Mouse (Mus musculus) hindbrain, postnatal 0 days (tissue): ENCODE results near the gene Dag1. TPM values are rescaled to one million over a fixed set of nuclear protein-coding genes. Genes with fewer than 3 reads are reported as not detected.
"Not testable (repeated sequence)": the region's sequence is repeated elsewhere in the genome, so short reads cannot be mapped to it uniquely, and the experiment has no call there.

ENCODE experiments used
- ATAC-seq: fragments of 200-750 bp; cut with Nextera tagmentation; 2 replicates; pipeline ENCODE4 v1.8.0; 2017; ENCODE audit warnings: mild to moderate bottlenecking, moderate TSS enrichment, moderate library complexity
- DNase-seq: peaks from one replicate; pipeline ENCODE4 v3.0.0-alpha.2; 2015; ENCODE audit warnings: low spot score
- H3K27ac ChIP-seq: fragments of 300-500 bp; sonication (generic); 2 replicates; pipeline ENCODE4 v1.5.1; 2014; ENCODE audit warnings: mild to moderate bottlenecking
- H3K27me3 ChIP-seq: fragments of 300-500 bp; sonication (generic); 2 replicates; pipeline ENCODE4 v1.6.1; 2014; ENCODE audit warnings: low read length, mixed read lengths; ENCODE audit not compliant: insufficient read depth
- H3K36me3 ChIP-seq: fragments of 300-500 bp; sonication (generic); 2 replicates; pipeline ENCODE4 v1.6.1; 2014; ENCODE audit warnings: low read length, mixed read lengths; ENCODE audit not compliant: insufficient read depth
- H3K4me1 ChIP-seq: fragments of 300-500 bp; sonication (generic); 2 replicates; pipeline ENCODE4 v1.6.1; 2014; ENCODE audit warnings: antibody characterized with exemption, low read length, mixed read lengths; ENCODE audit not compliant: insufficient read depth
- H3K4me2 ChIP-seq: fragments of 300-500 bp; sonication (generic); 2 replicates; pipeline ENCODE4 v1.6.1; 2014; ENCODE audit warnings: low read depth, mild to moderate bottlenecking, low read length, moderate library complexity, mixed read lengths
- H3K4me3 ChIP-seq: fragments of 300-500 bp; sonication (generic); 2 replicates; pipeline ENCODE4 v1.5.1; 2014; ENCODE audit warnings: low read length
- H3K9ac ChIP-seq: fragments of 300-500 bp; sonication (generic); replicated peaks from 2 replicates; pipeline ENCODE4 v1.6.1; 2014; ENCODE audit warnings: mild to moderate bottlenecking, low read length, moderate library complexity, mixed read lengths
- H3K9me3 ChIP-seq: fragments of 300-500 bp; sonication (generic); 2 replicates; pipeline ENCODE4 v1.6.1; 2016; ENCODE audit warnings: low read length, mixed read lengths
- CTCF ChIP-seq: IDR thresholded peaks from 2 replicates; pipeline ENCODE4 v1.5.1; 2016; ENCODE audit warnings: antibody characterized with exemption, control low read depth, low read depth
- WGBS: fragments of 180-500 bp; shearing (Covaris S2); extraction: QIAGEN DNeasy Blood & Tissue Kit; methylation state at CpG from one replicate; pipeline ENCODE4 v1.1.7; 2014; 5-methylcytosine and 5-hydroxymethylcytosine counted together
- polyA plus RNA-seq: library from polyadenylated mRNA; unstranded; fragments of >200 nt; fragmentation: Nextera tagmentation; extraction: Ambion mirVana; gene quantifications from 2 replicates; pipeline ENCODE4 v1.2.1, GENCODE M21; 2015
- total RNA-seq: library from RNA; depleted of rRNA; stranded (reverse); fragments of >200 nt; gene quantifications from 2 replicates; pipeline ENCODE4 v1.2.3, GENCODE M21; 2014

Dag1 gene
- total and polyA plus RNA-seq, 2 experiments from 2014 or later: 76.3 to 127 TPM

- DNase-seq (no peak), ATAC-seq (no peak)
- Histone ChIP-seq H3K4me2 (no peak overlapping the region), H3K27me3 (no peaks in the 10 kb centered on the region), H3K27ac (no peak overlapping the region), H3K9ac (no peak overlapping the region), H3K4me3 (no peak overlapping the region), H3K4me1 (0 out of 2 replicates have a peak, but pooled peaks cover 6% of the 10 kb centered on the region), H3K9me3 (no peaks in the 10 kb centered on the region), H3K36me3 (no peaks in the 10 kb centered on the region)
- 33% methylated on average over 4 of the region's 4 CpGs for WGBS
- TF ChIP-seq CTCF: no peak
Observed at GRCm38 (mm10) chr9:108198621-108199020, 65.1 kb downstream of the Dag1 start.

GRCm38 (mm10) chr9:108196920-108197677, 66.7 kb downstream of the Dag1 start:
- DNase-seq: no peak

GRCm38 (mm10) chr9:108196222-108196621, 67.5 kb downstream of the Dag1 start:
- H3K4me3 ChIP-seq, H3K4me2 ChIP-seq, H3K27ac ChIP-seq, H3K9me3 ChIP-seq, H3K9ac ChIP-seq, ATAC-seq, DNase-seq, H3K4me1 ChIP-seq, H3K36me3 ChIP-seq, H3K27me3 ChIP-seq: not testable (repeated sequence)
- peak; percentile 36 for TF ChIP-seq CTCF
- 67% methylated on average over 6 of the region's 6 CpGs for WGBS

More at GRCm38 (mm10) chr9:108196920-108197677, 66.7 kb downstream of the Dag1 start:
- Histone ChIP-seq H3K4me2 (peak overlapping the region; percentile 36), H3K27ac (no peak overlapping the region), H3K9me3 (no peaks in the 10 kb centered on the region), H3K9ac (no peak overlapping the region), H3K36me3 (no peaks in the 10 kb centered on the region), H3K27me3 (no peaks in the 10 kb centered on the region), H3K4me3 (no peak overlapping the region), H3K4me1 (0 out of 2 replicates have a peak, but pooled peaks cover 6% of the 10 kb centered on the region)
- 28% methylated on average over 24 of the region's 24 CpGs for WGBS
- TF ChIP-seq CTCF: no peak
- no peak for ATAC-seq

GRCm38 (mm10) chr9:108189787-108190679, 73.7 kb downstream of the Dag1 start, which contains the start of gene Bsn:
Gene Bsn, minus strand, starts transcription at chr9:108190384.
- Histone ChIP-seq H3K9me3 (no peaks in the 10 kb centered on the region), H3K27ac (peak within 1 kb of the TSS; percentile 89), H3K36me3 (peaks cover 3% of the 10 kb centered on the region; the same call in 1 of the 2 replicates), H3K4me1 (peaks cover 17% of the 10 kb centered on the region), H3K4me2 (peak within 1 kb of the TSS; percentile 74), H3K9ac (peak within 1 kb of the TSS; percentile 89), H3K27me3 (no peaks in the 10 kb centered on the region), H3K4me3 (peak within 1 kb of the TSS; percentile 68)
- WGBS: 1% methylated on average over 80 of the region's 91 CpGs
- ATAC-seq (peak; percentile 87), DNase-seq (peak; percentile 94)
- TF ChIP-seq CTCF: no peak

- peak overlapping the region; percentile 74 for H3K4me2 ChIP-seq
- ATAC-seq: no peak; the same call in 1 of the 2 replicates
- H3K36me3 ChIP-seq: peaks cover 3% of the 10 kb centered on the region; the same call in 1 of the 2 replicates
- no peak for DNase-seq
- H3K4me3 ChIP-seq: peak overlapping the region; percentile 68
- H3K27ac ChIP-seq: peak overlapping the region; percentile 89; the same call in 1 of the 2 replicates
- H3K9me3 ChIP-seq: no peaks in the 10 kb centered on the region
- no peaks in the 10 kb centered on the region for H3K27me3 ChIP-seq
- WGBS: 20% methylated on average over 5 of the region's 5 CpGs
- H3K9ac ChIP-seq: peak overlapping the region; percentile 89
- peaks cover 17% of the 10 kb centered on the region for H3K4me1 ChIP-seq
- TF ChIP-seq CTCF: no peak
Observed at GRCm38 (mm10) chr9:108189488-108189786, 74.3 kb downstream of the Dag1 start.

GRCm38 (mm10) chr9:108189023-108189422, 74.7 kb downstream of the Dag1 start:
- peaks cover 3% of the 10 kb centered on the region; the same call in 1 of the 2 replicates for H3K36me3 ChIP-seq
- no peaks in the 10 kb centered on the region for H3K9me3 ChIP-seq
- peaks cover 17% of the 10 kb centered on the region for H3K4me1 ChIP-seq
- H3K27ac ChIP-seq: peak overlapping the region; percentile 89; the same call in 1 of the 2 replicates
- TF ChIP-seq CTCF: no peak
- H3K4me3 ChIP-seq: peak overlapping the region; percentile 68
- DNase-seq (no peak), ATAC-seq (no peak)
- H3K27me3 ChIP-seq: no peaks in the 10 kb centered on the region
- H3K9ac ChIP-seq: peak overlapping the region; percentile 89
- WGBS: 74% methylated on average over 7 of the region's 7 CpGs
- H3K4me2 ChIP-seq: peak overlapping the region; percentile 74
